Mouse (Mus musculus): ENCODE measurements at regions not wholly inside any gene's neighbourhood (a gene's known extent, or its start where the extent isn't known, plus 50 kb on each side); places are given as distances from the start of the nearest gene placed in this dataset.
A peak's percentile ranks its signal among the peaks of the same experiment; 100 is the strongest.
"Not testable (repeated sequence)": the region's sequence is repeated elsewhere in the genome, so short reads cannot be mapped to it uniquely, and the experiment has no call there.

DNA sequence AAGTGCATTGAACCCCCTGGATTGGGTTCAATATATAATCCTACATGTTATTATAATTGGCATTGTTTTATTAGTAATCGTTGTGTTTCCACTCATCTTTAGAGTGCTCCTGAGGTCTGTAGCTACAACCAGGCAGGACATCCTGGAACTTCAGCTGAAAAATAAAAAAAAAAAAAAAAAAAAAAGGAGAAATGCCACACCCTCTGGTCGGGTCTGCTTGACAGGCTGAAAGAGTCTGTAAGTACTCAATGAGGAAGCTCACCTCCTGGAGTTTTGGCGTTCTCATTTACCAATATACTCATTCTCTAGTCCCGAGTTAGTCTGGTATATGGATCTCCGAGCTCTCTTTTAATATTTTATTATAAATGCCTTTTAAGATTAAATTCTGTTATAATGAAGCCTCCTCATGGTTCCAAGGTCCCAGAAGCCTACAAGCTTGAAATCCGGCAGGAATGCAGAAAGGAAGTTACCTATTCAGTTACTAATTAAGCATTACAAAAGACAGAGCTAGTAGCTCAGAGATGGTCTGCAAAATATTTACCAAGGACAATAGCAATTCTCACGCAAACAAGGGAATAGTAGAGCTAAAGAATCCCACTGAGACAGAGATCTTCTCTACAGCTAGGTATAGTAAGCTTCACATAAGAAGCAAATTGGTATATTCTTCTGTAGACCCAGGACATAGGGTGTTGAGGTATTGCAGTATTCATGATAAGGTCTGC, 745.7 kb upstream of the Gm5150 start:
- Histone ChIP-seq H3K9me3 (ENCODE audit: low read length) (no peaks in the 10 kb centered on the region), H3K4me2 (ENCODE audit: low read depth) (no peak overlapping the region), H3K36me3 (ENCODE audit: insufficient read depth) (no peaks in the 10 kb centered on the region), H3K27me3 (ENCODE audit: insufficient read depth, low read length) (no peaks in the 10 kb centered on the region), H3K9ac (no peak overlapping the region), H3K27ac (ENCODE audit: low read depth, low read length) (no peak overlapping the region), H3K4me3 (ENCODE audit: low read depth, low read length) (no peak overlapping the region), H3K4me1 (ENCODE audit: insufficient read depth) (no peaks in the 10 kb centered on the region)
- ATAC-seq (no peak), DNase-seq (no peak)
- no peak for TF ChIP-seq CTCF (IDR thresholded peaks at IDR 0.05; ENCODE audit: low read depth)
- 83% methylated on average over 7 of the region's 7 CpGs for WGBS

DNA sequence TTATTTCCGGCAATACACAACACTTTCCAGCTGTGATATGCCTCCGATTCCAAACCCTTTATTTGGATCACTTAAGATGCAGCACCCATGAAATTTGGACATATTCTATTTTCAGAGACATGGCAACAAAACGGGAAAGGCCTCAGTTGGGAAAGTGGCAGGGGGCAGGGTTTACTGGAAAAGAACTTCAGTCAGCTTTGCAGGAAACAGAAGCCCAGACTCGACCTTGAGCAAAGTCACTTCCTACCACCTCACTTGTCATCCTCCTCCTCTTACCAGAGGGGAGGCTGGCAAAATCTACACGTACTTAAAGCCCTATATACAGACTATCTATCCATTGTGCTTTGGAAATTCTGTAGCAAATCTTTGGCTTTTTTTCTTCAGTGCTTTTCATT, 727.7 kb upstream of the Gm5150 start:
- no peak overlapping the region for H3K27ac ChIP-seq (ENCODE audit: low read depth, low read length)
- no peaks in the 10 kb centered on the region for H3K9me3 ChIP-seq (ENCODE audit: low read length)
- ATAC-seq = no peak
- H3K4me1 ChIP-seq (ENCODE audit: insufficient read depth) = no peaks in the 10 kb centered on the region
- no peak for DNase-seq
- no peaks in the 10 kb centered on the region for H3K27me3 ChIP-seq (ENCODE audit: insufficient read depth, low read length)
- no peaks in the 10 kb centered on the region for H3K36me3 ChIP-seq (ENCODE audit: insufficient read depth)
- TF ChIP-seq CTCF (IDR thresholded peaks at IDR 0.05; ENCODE audit: low read depth) = no peak
- WGBS = 45% methylated on average over 5 of the region's 5 CpGs
- no peak overlapping the region for H3K9ac ChIP-seq
- H3K4me2 ChIP-seq (ENCODE audit: low read depth) = no peak overlapping the region
- H3K4me3 ChIP-seq (ENCODE audit: low read depth, low read length) = no peak overlapping the region

DNA sequence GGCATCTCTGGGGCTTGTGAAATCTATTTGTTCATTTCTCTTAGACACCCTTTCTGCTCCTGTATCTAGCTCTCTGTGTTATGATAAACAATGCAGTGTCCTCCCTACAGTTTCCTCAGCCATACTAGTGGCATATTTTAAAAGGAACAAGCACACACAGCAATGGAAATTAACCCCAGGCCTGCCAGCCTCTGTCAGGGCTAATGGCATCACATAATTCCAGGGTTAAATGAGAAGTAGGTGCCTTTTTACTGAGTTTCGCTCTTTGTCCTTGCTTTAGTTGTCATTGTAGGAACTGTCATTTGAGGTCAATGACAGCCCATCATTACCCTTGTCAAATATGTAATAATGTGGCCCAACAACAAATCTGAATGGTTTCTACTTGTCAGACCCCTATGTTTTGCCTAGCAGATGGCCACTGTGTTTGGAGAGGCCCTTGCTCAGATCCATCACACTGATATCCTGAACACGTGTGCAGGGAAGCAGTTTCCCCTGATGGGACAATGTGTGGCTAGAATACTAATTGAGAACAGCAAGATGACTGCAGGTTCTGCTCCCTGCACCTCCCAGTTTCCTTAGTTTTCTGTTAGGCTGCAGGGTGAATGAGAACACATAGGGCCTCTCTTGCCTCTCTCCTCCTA, 727.2 kb upstream of the Gm5150 start:
- ATAC-seq (peak; percentile 82), DNase-seq (peak; percentile 3)
- 63% methylated on average over 2 of the region's 2 CpGs for WGBS

DNA sequence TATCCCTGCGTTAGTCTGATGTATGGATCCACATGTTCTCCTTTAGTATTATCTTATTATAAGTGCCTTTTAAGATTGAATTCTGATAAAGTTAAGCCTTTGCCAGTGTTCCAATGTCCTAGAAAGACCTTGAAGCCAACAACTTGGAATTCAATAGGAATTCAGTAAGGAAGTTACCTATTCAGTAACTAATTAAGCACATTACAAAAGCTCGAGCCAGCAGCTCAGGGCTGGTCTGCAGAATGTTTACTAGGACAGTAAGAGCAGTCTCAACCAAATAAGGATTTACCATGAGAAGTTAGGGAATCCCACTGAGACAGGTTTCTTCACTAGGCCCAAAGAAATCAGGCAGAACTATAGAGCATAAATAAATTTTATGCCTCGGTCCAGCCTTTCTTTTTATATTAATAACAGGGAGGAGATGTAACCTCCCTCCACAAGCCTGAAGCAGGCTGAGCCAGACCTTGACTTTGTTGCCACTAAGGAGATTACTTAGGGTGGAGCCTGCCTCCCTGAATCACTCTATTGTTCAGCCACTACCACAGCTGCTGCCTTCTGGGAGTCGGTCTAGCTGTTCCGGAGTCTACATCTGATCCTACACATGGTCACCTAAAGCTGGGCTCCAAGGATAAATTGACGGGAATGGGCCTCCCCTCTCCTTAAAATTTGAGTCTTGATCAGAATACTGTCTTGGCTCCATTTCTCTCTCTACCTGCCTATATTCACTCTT, 718.3 kb upstream of the Gm5150 start:
- not testable (repeated sequence) for H3K27ac ChIP-seq (ENCODE audit: low read depth, low read length); H3K9me3 ChIP-seq (ENCODE audit: low read length); H3K4me1 ChIP-seq (ENCODE audit: insufficient read depth); H3K9ac ChIP-seq; ATAC-seq; H3K4me2 ChIP-seq (ENCODE audit: low read depth); DNase-seq; H3K4me3 ChIP-seq (ENCODE audit: low read depth, low read length); H3K36me3 ChIP-seq (ENCODE audit: insufficient read depth); H3K27me3 ChIP-seq (ENCODE audit: insufficient read depth, low read length)
- 88% methylated on average over 6 of the region's 6 CpGs for WGBS

More for the DNA sequence above, 727.2 kb upstream of the Gm5150 start:
- Histone ChIP-seq H3K4me2 (ENCODE audit: low read depth) (no peak overlapping the region), H3K27ac (ENCODE audit: low read depth, low read length) (no peak overlapping the region), H3K9me3 (ENCODE audit: low read length) (no peaks in the 10 kb centered on the region), H3K27me3 (ENCODE audit: insufficient read depth, low read length) (no peaks in the 10 kb centered on the region), H3K4me1 (ENCODE audit: insufficient read depth) (no peaks in the 10 kb centered on the region), H3K4me3 (ENCODE audit: low read depth, low read length) (no peak overlapping the region), H3K9ac (no peak overlapping the region), H3K36me3 (ENCODE audit: insufficient read depth) (no peaks in the 10 kb centered on the region)
- TF ChIP-seq CTCF (IDR thresholded peaks at IDR 0.05; ENCODE audit: low read depth) = no peak

DNA sequence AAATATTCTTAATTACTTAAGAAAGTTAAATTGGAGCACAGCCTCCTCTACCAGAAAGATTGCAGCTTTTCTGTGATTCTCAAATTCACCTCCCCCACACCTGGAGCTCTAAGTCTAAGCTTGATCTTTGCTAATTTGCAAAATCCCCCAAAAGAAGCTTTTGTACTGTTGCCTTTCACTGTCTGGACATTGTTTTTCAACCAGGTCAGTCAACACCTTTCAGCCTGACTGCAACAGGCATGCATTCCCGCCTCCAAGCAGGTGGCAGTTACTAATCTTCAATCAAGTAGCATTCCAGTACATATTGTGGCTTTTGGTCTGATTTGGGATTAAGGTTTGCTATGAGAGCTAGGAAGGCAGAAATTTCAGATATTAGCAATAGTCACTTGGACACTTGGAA, 717.4 kb upstream of the Gm5150 start:
- H3K9ac ChIP-seq = no peak overlapping the region
- ATAC-seq = no peak
- WGBS = 87% methylated on average over 1 of the region's 1 CpGs

DNA sequence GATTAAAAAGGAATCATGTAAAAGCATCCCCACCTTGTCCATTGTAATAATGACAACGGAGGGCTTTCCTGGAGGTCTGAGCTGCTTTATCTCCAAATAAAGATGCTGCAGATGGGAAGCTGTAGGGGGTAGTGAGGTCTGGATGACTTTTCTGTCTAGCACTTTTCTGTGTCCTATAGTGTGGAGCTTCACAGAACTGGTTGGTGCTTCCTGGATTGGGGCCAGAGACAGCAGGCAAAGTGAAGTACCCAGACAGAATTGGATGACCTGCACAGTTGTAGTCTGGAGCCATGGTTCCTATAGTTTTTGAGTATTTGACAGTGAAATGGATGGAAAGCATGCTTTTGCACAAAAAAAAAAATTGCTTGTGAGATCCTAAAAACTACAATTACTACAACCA, 684.7 kb upstream of the Gm5150 start:
- DNase-seq (no peak), ATAC-seq (no peak)
- Histone ChIP-seq H3K4me3 (ENCODE audit: low read depth, low read length) (no peak overlapping the region), H3K4me2 (ENCODE audit: low read depth) (no peak overlapping the region), H3K36me3 (ENCODE audit: insufficient read depth) (no peaks in the 10 kb centered on the region), H3K4me1 (ENCODE audit: insufficient read depth) (no peaks in the 10 kb centered on the region), H3K9me3 (ENCODE audit: low read length) (no peaks in the 10 kb centered on the region), H3K27me3 (ENCODE audit: insufficient read depth, low read length) (no peaks in the 10 kb centered on the region), H3K27ac (ENCODE audit: low read depth, low read length) (no peak overlapping the region), H3K9ac (no peak overlapping the region)
- TF ChIP-seq CTCF (IDR thresholded peaks at IDR 0.05; ENCODE audit: low read depth) = no peak
- 57% methylated on average over 1 of the region's 1 CpGs for WGBS

More for the DNA sequence above, 717.4 kb upstream of the Gm5150 start:
- DNase-seq = no peak
- H3K27ac ChIP-seq (ENCODE audit: low read depth, low read length) = no peak overlapping the region
- H3K4me3 ChIP-seq (ENCODE audit: low read depth, low read length) = no peak overlapping the region
- no peaks in the 10 kb centered on the region for H3K9me3 ChIP-seq (ENCODE audit: low read length)
- no peaks in the 10 kb centered on the region for H3K4me1 ChIP-seq (ENCODE audit: insufficient read depth)
- H3K4me2 ChIP-seq (ENCODE audit: low read depth) = no peak overlapping the region
- TF ChIP-seq CTCF (IDR thresholded peaks at IDR 0.05; ENCODE audit: low read depth) = no peak
- no peaks in the 10 kb centered on the region for H3K27me3 ChIP-seq (ENCODE audit: insufficient read depth, low read length)
- no peaks in the 10 kb centered on the region for H3K36me3 ChIP-seq (ENCODE audit: insufficient read depth)

DNA sequence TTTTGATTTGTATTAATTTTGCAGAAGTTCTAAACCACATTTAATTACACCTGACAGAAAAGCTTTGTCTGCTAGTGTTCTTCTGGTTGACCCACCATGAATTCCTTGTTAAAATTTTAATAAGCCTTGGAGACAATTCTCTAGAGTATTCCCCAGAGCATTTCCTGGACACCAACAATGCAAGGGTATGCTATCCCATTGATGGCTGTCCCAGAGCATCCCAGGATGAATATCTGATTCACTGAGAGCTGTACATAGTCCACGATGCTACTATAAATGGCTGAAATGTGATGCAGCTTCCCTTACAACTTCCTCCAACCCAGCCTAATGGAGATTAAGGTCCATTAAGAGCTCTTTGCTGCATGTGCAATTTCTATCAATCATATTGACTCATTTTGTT, 682.7 kb upstream of the Gm5150 start:
- Histone ChIP-seq H3K27ac (ENCODE audit: low read depth, low read length) (no peak overlapping the region), H3K9me3 (ENCODE audit: low read length) (no peaks in the 10 kb centered on the region)
- 61% methylated on average over 1 of the region's 1 CpGs for WGBS

More for the DNA sequence above, 682.7 kb upstream of the Gm5150 start:
- Histone ChIP-seq H3K4me2 (ENCODE audit: low read depth) (no peak overlapping the region), H3K27me3 (ENCODE audit: insufficient read depth, low read length) (no peaks in the 10 kb centered on the region), H3K4me1 (ENCODE audit: insufficient read depth) (no peaks in the 10 kb centered on the region), H3K9ac (no peak overlapping the region), H3K36me3 (ENCODE audit: insufficient read depth) (no peaks in the 10 kb centered on the region), H3K4me3 (ENCODE audit: low read depth, low read length) (no peak overlapping the region)
- ATAC-seq = no peak
- no peak for DNase-seq
- TF ChIP-seq CTCF (IDR thresholded peaks at IDR 0.05; ENCODE audit: low read depth) = no peak
